Mouse (Mus musculus) cortical plate, adult 2 months (tissue): ENCODE results near the gene Fam19a1. TPM values are rescaled to one million over a fixed set of nuclear protein-coding genes. Genes with fewer than 3 reads are reported as not detected.
A peak's percentile ranks its signal among the peaks of the same experiment; 100 is the strongest.

Experiments
- H3K27ac ChIP-seq: fragments of 200-500 bp; 2 replicates; pipeline ENCODE4 v1.5.1; 2012; ENCODE audit warnings: low read length, control low read depth, inconsistent platforms; ENCODE audit not compliant: insufficient read depth
- H3K4me1 ChIP-seq: fragments of 200-500 bp; 2 replicates; pipeline ENCODE4 v1.6.1; 2011; ENCODE audit warnings: low read length; ENCODE audit not compliant: control insufficient read depth, insufficient read depth
- H3K4me3 ChIP-seq: fragments of 200-500 bp; 2 replicates; pipeline ENCODE4 v1.5.1; 2011; ENCODE audit warnings: mild to moderate bottlenecking, low read length, control low read depth; ENCODE audit not compliant: insufficient read depth
- CTCF ChIP-seq: fragments of 200-500 bp; IDR thresholded peaks from 2 replicates; pipeline ENCODE4 v1.5.1; 2011; ENCODE audit warnings: mild to moderate bottlenecking, control low read depth, low read length; ENCODE audit not compliant: insufficient read depth; ENCODE audit errors: extremely low read depth
- POLR2A ChIP-seq: fragments of 200-500 bp; IDR thresholded peaks from 2 replicates; pipeline ENCODE4 v1.6.1; 2011; ENCODE audit warnings: mild to moderate bottlenecking, low read length, control low read depth; ENCODE audit not compliant: insufficient read depth; ENCODE audit errors: extremely low read depth
- polyA plus RNA-seq: library from polyadenylated mRNA; depleted of rRNA; stranded (reverse); fragments of >200 nt; gene quantifications from 2 replicates; pipeline ENCODE4 v1.2.3, GENCODE M21; 2012

Fam19a1 gene
- polyA plus RNA-seq, 1 experiment: 18.8 TPM

DNA sequence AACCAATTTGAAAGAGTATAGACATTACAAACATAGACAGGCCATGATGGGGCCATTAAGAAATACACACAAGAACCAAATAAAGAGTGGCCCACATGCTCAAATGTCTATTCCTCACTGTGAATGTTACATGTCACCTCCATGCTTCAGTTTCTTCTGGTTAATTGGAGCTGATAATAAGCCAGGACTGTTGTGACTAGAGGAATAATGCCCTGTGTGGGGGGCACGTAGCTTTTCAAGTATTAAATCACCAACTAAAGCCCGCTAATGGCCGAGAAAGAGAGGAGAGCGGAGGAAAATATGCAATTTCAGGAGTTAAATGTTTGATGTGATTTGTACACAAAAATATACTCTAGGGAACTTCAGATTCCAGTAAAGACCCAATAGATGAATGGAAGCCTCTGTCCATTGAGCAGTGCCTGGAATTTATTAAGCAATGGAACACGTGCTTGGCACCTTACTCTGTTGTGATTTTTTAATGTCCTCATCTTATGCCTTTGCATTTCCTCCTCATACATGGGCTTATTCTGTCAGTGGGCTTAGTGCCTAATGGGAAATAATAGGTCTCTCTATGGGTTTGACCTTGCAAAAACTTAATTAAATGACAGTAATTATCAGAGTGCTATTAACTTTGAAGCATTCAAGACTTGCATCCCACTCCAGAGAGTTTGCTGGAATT, 306.9 kb downstream of the Fam19a1 start:
- H3K4me3 ChIP-seq: no peak overlapping the region
- TF ChIP-seq CTCF (no peak), POLR2A (no peak)
- no peak overlapping the region for H3K27ac ChIP-seq
- no peaks in the 10 kb centered on the region for H3K4me1 ChIP-seq

DNA sequence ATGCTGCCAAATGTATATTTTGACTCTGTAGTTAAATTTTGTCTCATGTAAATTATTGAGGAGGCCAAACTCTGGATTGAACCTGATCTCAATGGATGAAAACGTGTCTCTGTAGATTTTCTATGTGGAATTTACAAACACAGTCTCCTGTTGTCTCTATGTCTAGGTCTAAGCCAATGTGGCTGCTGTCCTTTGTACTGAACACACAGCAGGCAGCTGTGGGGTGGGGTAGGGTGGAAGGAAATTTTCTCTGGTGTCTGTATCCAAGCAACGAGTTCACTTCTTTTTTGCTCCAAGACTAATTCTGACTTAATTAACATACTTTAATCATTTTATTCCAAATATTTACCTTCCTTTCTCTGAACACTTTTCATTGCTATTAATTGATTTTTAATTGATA, 307.6 kb downstream of the Fam19a1 start:
- Histone ChIP-seq H3K4me3 (no peak overlapping the region), H3K27ac (no peak overlapping the region), H3K4me1 (no peaks in the 10 kb centered on the region)
- TF ChIP-seq CTCF: no peak
- TF ChIP-seq POLR2A: no peak

DNA sequence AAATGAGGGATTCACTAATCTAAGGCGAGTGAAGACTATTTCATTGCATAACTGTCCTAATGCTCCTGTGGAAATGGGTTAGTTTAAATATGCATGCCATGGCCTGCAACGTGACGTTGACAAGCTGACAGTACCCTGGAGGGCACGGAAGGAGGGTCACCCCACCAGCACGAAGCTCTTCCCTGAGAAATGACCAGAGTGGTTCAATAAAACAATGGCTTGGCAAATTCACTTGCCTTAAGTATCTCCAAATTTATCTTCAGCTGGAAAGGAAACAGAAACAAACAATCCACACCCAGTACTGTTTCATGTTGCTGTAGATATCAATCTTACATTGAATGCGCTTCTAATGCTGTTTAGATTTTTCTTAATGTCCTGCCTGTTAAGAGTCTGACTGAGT, 316.4 kb downstream of the Fam19a1 start:
- Histone ChIP-seq H3K4me1 (no peaks in the 10 kb centered on the region), H3K27ac (no peak overlapping the region), H3K4me3 (no peak overlapping the region)
- TF ChIP-seq CTCF (no peak), POLR2A (no peak)

DNA sequence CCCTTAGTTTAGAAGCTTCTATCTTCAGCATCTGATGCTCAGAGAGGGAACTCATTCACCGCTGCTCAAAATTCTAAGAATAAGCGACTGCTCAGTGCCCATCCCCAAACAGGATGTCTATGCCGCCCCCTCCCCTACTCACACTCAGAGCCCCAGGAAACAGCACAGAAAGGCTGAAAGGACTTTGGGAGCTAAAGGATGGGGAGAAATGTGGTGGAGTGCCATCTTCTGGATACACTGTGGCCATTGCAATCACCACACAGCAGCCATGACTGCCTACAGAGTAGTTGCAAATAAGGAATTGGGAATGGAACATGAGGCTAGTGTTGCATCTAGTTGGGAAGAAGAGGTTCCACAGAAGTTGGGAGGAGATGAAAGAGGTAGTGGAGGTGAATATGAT, 319.4 kb downstream of the Fam19a1 start:
- Histone ChIP-seq H3K27ac (no peak overlapping the region), H3K4me1 (no peaks in the 10 kb centered on the region), H3K4me3 (no peak overlapping the region)
- TF ChIP-seq CTCF (peak; percentile 60), POLR2A (no peak)

DNA sequence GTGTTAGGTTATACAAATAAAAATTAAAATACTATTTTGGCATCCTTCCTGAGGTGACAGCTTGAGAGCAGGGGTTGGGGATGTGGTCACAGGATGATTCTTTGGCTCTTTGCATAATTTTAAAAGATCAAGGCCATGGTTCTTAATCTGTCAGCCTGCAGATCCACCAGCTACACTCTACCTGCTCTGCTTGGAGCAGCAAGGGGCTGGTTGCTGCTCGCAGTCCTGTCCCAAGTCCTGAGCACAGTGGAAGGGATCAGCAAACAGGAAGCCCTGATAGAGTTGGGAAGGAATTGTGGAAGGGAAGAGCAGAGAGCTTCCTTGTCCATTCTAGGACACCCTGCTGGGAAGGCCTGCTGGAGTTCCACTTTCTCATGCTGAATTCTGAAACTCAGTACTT, 320.9 kb downstream of the Fam19a1 start:
- Histone ChIP-seq H3K27ac (no peak overlapping the region), H3K4me3 (no peak overlapping the region), H3K4me1 (no peaks in the 10 kb centered on the region)
- TF ChIP-seq POLR2A (no peak), CTCF (no peak)

DNA sequence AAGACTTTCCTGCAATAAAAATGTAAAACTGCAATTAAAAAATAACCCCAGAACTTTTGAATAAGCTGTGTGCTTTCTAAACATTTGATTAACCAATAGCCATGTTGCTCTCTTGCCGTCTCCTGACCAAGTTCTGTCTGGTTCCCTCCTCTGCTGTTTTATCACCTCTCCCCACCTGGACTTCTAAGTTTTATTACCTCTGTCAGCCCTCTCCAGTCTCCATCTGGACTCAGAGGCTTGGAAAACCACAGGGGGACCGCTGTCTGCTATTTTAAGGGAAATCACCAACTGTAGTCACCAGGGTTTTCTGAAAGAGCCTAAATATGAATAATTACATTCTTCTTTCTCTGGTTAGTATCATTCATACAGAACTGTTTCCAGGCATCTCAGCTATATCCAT, 322.6 kb downstream of the Fam19a1 start:
- Histone ChIP-seq H3K4me3 (no peak overlapping the region), H3K4me1 (no peaks in the 10 kb centered on the region), H3K27ac (no peak overlapping the region)
- TF ChIP-seq POLR2A: no peak
- no peak for TF ChIP-seq CTCF

DNA sequence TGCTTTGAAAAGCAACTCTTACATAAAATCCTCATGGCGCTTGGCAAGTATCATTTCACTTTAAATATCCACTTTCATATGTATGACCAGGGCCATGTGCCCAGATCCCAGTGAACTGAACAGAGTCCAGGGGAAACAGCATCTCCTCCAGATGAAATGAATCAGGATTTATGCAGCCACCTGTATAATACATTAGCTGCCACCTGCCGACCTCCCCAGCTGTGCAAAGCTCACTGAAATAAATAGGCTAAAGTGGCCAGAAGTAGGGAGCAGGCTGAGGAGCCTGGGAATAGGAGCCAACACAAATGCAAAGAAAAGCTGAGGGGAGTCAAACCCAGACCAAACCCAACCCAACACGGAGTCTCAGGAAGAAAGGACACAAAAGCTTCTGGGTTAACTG, 324.9 kb downstream of the Fam19a1 start:
- no peak overlapping the region for H3K27ac ChIP-seq
- H3K4me3 ChIP-seq: no peak overlapping the region
- TF ChIP-seq POLR2A (no peak), CTCF (no peak)

DNA sequence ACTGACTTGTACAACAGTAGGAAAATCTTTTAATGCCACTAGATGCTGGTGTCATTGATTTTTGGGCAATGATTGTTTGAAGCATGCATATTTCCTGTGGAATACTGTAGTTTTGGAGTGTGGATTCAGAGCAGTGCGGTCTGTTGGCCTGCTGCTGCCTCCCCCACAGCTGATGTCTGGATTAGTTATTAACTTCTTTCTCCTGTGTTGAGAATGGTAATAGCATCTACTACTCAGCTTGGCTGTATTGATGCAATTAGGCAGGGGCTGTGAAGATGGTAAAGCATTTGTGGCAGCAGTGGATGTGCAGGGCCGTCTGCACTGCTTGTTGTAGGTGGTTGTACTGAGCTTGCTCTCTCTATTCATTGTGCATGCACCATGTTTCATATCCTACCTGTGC, 326.5 kb downstream of the Fam19a1 start:
- H3K4me1 ChIP-seq: no peaks in the 10 kb centered on the region
- no peak overlapping the region for H3K4me3 ChIP-seq
- no peak overlapping the region for H3K27ac ChIP-seq
- TF ChIP-seq POLR2A (no peak), CTCF (no peak)

More for the DNA sequence above, 324.9 kb downstream of the Fam19a1 start:
- H3K4me1 ChIP-seq: no peaks in the 10 kb centered on the region

DNA sequence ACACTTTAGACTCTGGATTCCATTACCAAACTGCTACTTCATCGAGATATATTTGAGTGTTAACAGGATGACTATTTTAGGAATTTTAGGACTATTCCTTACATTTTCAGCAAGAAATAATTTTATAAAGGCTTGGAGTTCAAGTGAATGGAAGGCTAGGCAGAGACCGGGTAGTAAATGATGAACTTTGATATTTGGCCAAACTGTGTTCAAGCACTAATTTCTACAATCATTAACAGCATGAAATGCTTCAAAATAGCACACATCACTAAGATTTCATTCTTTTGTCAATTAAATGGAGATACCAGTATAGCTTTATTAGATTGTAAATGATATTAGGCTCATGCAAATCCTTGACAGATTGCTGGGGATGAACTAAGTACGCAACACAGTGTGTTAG, 329.0 kb downstream of the Fam19a1 start:
- Histone ChIP-seq H3K4me1 (no peaks in the 10 kb centered on the region), H3K4me3 (no peak overlapping the region), H3K27ac (no peak overlapping the region)
- TF ChIP-seq POLR2A: no peak
- no peak for TF ChIP-seq CTCF

DNA sequence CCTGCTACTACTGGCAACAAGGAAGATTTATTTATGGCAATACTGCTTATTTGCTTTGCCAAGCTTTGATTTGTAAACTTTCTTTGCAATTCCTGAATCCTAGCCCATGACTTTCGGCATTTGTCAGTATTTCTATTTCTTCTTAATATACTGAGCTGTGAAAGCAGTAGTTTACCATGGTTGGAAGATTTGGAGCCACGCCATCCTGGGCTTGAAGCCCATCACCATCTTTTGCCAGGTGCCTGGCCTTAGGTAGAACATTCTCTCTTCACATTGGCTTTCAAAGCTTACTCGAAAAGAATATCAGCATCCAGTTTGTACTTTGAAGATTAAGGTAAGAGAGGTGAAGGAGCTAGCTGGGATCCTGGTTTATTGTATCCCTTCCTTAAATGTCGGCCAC, 334.5 kb downstream of the Fam19a1 start:
- Histone ChIP-seq H3K4me3 (no peak overlapping the region), H3K27ac (no peak overlapping the region), H3K4me1 (no peaks in the 10 kb centered on the region)
- TF ChIP-seq POLR2A (no peak), CTCF (no peak)

DNA sequence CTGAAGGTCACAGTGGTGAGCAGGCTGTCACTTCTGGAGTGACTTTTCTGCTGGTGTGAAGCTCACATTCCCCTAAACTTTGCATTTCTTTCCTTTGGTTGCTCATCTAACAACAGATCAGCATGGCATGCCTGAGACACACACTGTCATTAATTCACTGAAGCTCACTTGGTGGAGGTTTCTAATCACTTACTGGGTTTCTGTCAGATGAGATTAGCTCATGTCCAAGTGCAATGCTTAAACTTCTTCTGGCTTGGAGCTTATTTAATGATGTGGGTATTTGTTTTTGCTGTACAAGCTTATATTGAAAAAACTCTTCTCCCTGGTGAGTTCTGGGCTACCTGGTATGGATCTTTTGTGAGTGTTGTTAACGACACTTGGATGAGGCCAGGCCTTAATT, 343.3 kb downstream of the Fam19a1 start:
- H3K4me1 ChIP-seq: no peaks in the 10 kb centered on the region

More for the DNA sequence above, 343.3 kb downstream of the Fam19a1 start:
- Histone ChIP-seq H3K4me3 (no peak overlapping the region), H3K27ac (no peak overlapping the region)
- no peak for TF ChIP-seq POLR2A
- no peak for TF ChIP-seq CTCF
